Mouse (Mus musculus): Measurements from ENCODE around the gene Pvalb.

DNA sequence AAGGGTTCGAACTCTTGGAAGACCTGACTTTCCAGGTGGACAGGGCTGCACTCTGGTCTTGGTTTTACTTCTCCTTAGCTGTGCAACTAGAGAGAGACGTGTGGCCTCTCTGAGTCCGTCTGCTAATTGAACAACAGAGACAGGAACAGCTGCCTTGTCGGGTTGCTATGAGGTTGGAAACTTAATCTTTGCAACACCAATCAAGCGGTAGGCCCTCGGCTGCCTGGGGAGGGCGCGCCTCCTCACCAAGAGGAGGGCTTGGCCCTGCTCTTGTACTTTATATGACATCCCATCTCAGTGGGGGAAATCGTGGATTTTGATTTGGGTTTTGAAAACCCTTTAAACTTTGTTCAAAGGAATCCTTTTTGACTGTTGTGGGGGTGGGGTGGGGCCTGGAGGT, 44.3 kb downstream of the Pvalb start:
- no peak for TF ChIP-seq CTCF (IDR thresholded peaks at IDR 0.05 in 2 of 3, conservative IDR thresholded peaks at IDR 0.05 in 1 of 3; ENCODE audit: control insufficient read depth in 1 of 3, insufficient read depth in 1 of 3, low read depth in 2 of 3, low read length in 3 of 3, poor library complexity in 1 of 3, severe bottlenecking in 1 of 3)
- no peak for TF ChIP-seq POLR2A (IDR thresholded peaks at IDR 0.05; ENCODE audit: control insufficient read depth in 1 of 2, insufficient read depth in 1 of 2, low read depth in 1 of 2, low read length in 2 of 2, poor library complexity in 1 of 2)
- TF ChIP-seq EP300 (IDR thresholded peaks at IDR 0.05; ENCODE audit: low read depth in 1 of 2, low read length in 2 of 2): no peak
- no peak for TF ChIP-seq SMC3 (IDR thresholded peaks at IDR 0.05; ENCODE audit: low read depth, low read length)
- no peak for TF ChIP-seq ZC3H11A (IDR thresholded peaks at IDR 0.05; ENCODE audit: low read depth, low read length)
- no peak for TF ChIP-seq ETS1 (IDR thresholded peaks at IDR 0.05; ENCODE audit: low read depth, low read length)
- no peak for TF ChIP-seq ZNF384 (IDR thresholded peaks at IDR 0.05; ENCODE audit: low read depth, low read length)
- TF ChIP-seq TAL1 (IDR thresholded peaks at IDR 0.05; ENCODE audit: low read length): no peak
- no peak for TF ChIP-seq KAT2A (conservative IDR thresholded peaks at IDR 0.05; ENCODE audit: low read depth, low read length)
- no peak for TF ChIP-seq MAX (IDR thresholded peaks at IDR 0.05; ENCODE audit: low read length)
- no peak for TF ChIP-seq MEF2A (IDR thresholded peaks at IDR 0.05; ENCODE audit: extremely low read depth, insufficient replicate concordance, low read depth, low read length, poor library complexity, severe bottlenecking)
- TF ChIP-seq NELFE (IDR thresholded peaks at IDR 0.05; ENCODE audit: low read depth, low read length): no peak

All from MEL (cell line).